Mouse (Mus musculus): ENCODE measurements around the gene Baat. TPM values are rescaled to one million over a fixed set of nuclear protein-coding genes. Genes with fewer than 3 reads are reported as not detected.

Baat gene
- polyA plus RNA-seq (2015; fragmentation: Nextera tagmentation; extraction: Ambion mirVana) = 0.32 and 0.43 TPM in 2 replicates

- ATAC-seq (ENCODE audit: low read depth) (no peak), DNase-seq (no peak)
- H3K27ac ChIP-seq = no peak within 1 kb of the TSS
- no peak within 1 kb of the TSS for H3K4me2 ChIP-seq
- WGBS (ENCODE audit: insufficient replicate concordance) = 42% methylated on average over 3 of the region's 3 CpGs
- no peaks in the 10 kb centered on the region for H3K27me3 ChIP-seq
- H3K36me3 ChIP-seq = no peaks in the 10 kb centered on the region
- H3K9ac ChIP-seq = no peak within 1 kb of the TSS
- H3K9me3 ChIP-seq (replicated peaks) = no peaks in the 10 kb centered on the region
- H3K4me3 ChIP-seq (replicated peaks) = no peak within 1 kb of the TSS
- H3K4me1 ChIP-seq (replicated peaks) = peaks cover 7% of the 10 kb centered on the region
Observed at GRCm38 (mm10) chr4:49506386-49506785, at the start of gene Baat. Gene Baat, minus strand, starts transcription at chr4:49506557.

- Histone ChIP-seq H3K9me3 (replicated peaks) (no peaks in the 10 kb centered on the region), H3K4me2 (no peak overlapping the region), H3K27ac (no peak overlapping the region; the same call in 1 of the 2 replicates), H3K27me3 (no peaks in the 10 kb centered on the region), H3K36me3 (no peaks in the 10 kb centered on the region), H3K4me3 (replicated peaks) (no peak overlapping the region), H3K4me1 (replicated peaks) (no peaks in the 10 kb centered on the region), H3K9ac (no peak overlapping the region)
- WGBS (ENCODE audit: insufficient replicate concordance) = 57% methylated on average over 5 of the region's 5 CpGs
- ATAC-seq (ENCODE audit: low read depth) (peak; percentile 53; the same call in 1 of the 2 replicates), DNase-seq (no peak)
Observed at GRCm38 (mm10) chr4:49553380-49553779, 47.0 kb upstream of the Baat start.

DNA sequence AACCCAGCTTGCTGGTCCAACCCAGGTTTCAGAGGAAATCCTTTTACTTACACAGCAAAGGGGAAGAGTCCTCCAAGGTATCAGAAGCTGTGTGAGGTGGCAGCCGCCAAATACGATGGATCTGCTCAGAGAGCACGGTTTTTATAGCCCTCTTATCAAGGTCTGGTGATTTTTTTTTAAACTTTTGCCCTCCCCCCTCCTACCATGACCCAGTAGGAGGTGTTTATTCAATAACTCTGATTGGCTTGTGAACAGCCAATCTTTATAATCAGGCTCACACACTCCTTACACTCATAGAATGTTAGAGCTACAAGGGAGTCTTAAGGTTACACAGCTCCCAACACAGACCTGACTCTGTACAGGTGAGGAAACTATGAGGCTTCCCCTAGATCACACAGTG is 43.0 kb upstream of the Baat start, which contains the start of gene Aldob:
Aldob (minus strand) TSS at position 164 of the 400 bp plus-strand sequence.
- Histone ChIP-seq H3K4me2 (peak within 1 kb of the TSS; percentile 43), H3K4me1 (replicated peaks) (no peaks in the 10 kb centered on the region), H3K9me3 (replicated peaks) (no peaks in the 10 kb centered on the region), H3K27ac (peak within 1 kb of the TSS; percentile 64), H3K36me3 (no peaks in the 10 kb centered on the region), H3K4me3 (replicated peaks) (peak within 1 kb of the TSS; percentile 33), H3K9ac (peak within 1 kb of the TSS; percentile 49; the same call in 1 of the 2 replicates), H3K27me3 (no peaks in the 10 kb centered on the region)
- ATAC-seq (ENCODE audit: low read depth) (peak; percentile 48; the same call in 1 of the 2 replicates), DNase-seq (no peak)
- WGBS (ENCODE audit: insufficient replicate concordance) = 30% methylated on average over 3 of the region's 3 CpGs

- Histone ChIP-seq H3K9me3 (replicated peaks) (no peaks in the 10 kb centered on the region), H3K4me2 (peak overlapping the region; percentile 43), H3K9ac (peak overlapping the region; percentile 49; the same call in 1 of the 2 replicates), H3K27me3 (no peaks in the 10 kb centered on the region), H3K36me3 (peaks cover 5% of the 10 kb centered on the region; the same call in 1 of the 2 replicates), H3K4me1 (replicated peaks) (no peaks in the 10 kb centered on the region), H3K27ac (peak overlapping the region; percentile 64), H3K4me3 (replicated peaks) (peak overlapping the region; percentile 33; the same call in 1 of the 2 replicates)
- 56% methylated on average over 7 of the region's 7 CpGs for WGBS (ENCODE audit: insufficient replicate concordance)
- ATAC-seq (ENCODE audit: low read depth) (peak; percentile 47), DNase-seq (no peak)
Observed at GRCm38 (mm10) chr4:49547544-49548219, 41.3 kb upstream of the Baat start.

- no peaks in the 10 kb centered on the region for H3K9me3 ChIP-seq (replicated peaks)
- H3K27me3 ChIP-seq = no peaks in the 10 kb centered on the region
- H3K4me2 ChIP-seq = peak overlapping the region; percentile 29
- H3K4me1 ChIP-seq (replicated peaks) = no peaks in the 10 kb centered on the region
- H3K27ac ChIP-seq = peak overlapping the region; percentile 1
- DNase-seq (no peak), ATAC-seq (ENCODE audit: low read depth) (peak; percentile 70)
- no peak overlapping the region for H3K4me3 ChIP-seq (replicated peaks)
- no peak overlapping the region for H3K9ac ChIP-seq
- 52% methylated on average over 6 of the region's 6 CpGs for WGBS (ENCODE audit: insufficient replicate concordance)
- H3K36me3 ChIP-seq = peaks cover 5% of the 10 kb centered on the region; the same call in 1 of the 2 replicates
Observed at GRCm38 (mm10) chr4:49546873-49547543, 40.7 kb upstream of the Baat start.

- Histone ChIP-seq H3K4me3 (replicated peaks) (no peak overlapping the region), H3K4me1 (replicated peaks) (no peaks in the 10 kb centered on the region), H3K36me3 (peaks cover 5% of the 10 kb centered on the region; the same call in 1 of the 2 replicates), H3K4me2 (0 out of 2 replicates have a peak overlapping the region, but pooled peaks have one; percentile 29), H3K27me3 (no peaks in the 10 kb centered on the region), H3K9me3 (replicated peaks) (no peaks in the 10 kb centered on the region), H3K27ac (no peak overlapping the region), H3K9ac (no peak overlapping the region)
- WGBS (ENCODE audit: insufficient replicate concordance) = 46% methylated on average over 2 of the region's 2 CpGs
- no peak for ATAC-seq (ENCODE audit: low read depth)
- DNase-seq = no peak
Observed at GRCm38 (mm10) chr4:49546026-49546425, 39.7 kb upstream of the Baat start.

DNA sequence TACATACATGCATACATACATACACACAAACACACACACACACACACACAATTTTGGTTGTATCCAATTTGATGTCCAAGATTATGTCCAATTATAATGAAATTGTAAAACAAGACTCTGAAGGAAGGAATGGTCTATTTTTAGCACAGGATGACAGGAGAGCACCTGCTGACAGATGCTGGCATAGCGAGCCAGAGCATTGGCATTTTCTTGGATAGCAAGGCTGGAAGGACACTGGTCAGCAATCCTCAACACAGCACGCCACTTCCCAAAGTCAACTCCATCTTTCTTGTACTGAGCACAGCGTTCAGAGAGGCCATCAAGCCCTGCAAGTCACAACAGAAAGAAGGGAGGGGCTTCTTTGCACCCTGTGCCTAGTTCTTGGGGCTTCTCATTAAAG is 34.6 kb upstream of the Baat start:
- H3K4me2 ChIP-seq = no peak overlapping the region
- no peaks in the 10 kb centered on the region for H3K9me3 ChIP-seq (replicated peaks)
- no peaks in the 10 kb centered on the region for H3K4me1 ChIP-seq (replicated peaks)
- H3K27ac ChIP-seq = no peak overlapping the region
- no peaks in the 10 kb centered on the region for H3K27me3 ChIP-seq
- ATAC-seq (ENCODE audit: low read depth) (no peak), DNase-seq (no peak)
- H3K36me3 ChIP-seq = peaks cover 17% of the 10 kb centered on the region
- no peak overlapping the region for H3K9ac ChIP-seq
- 57% methylated on average over 3 of the region's 3 CpGs for WGBS (ENCODE audit: insufficient replicate concordance)
- H3K4me3 ChIP-seq (replicated peaks) = no peak overlapping the region

DNA sequence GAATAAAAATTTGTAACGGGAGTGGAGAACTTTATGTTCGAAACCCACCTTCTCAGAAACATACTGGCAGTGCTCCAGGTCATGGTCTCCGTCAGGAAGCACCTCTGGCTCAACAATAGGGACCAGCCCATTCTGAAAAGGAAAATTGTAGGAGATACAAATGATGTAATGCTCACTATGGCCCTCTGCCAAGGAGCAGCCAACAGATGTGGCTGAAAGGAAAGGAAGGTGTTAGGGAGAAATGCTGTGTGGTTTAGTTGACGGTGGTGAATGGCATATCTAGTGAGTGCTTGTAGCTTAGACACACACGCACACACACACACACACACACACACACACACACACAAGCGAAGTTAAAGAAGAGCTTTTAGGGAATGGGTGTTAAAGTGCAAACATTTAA is 33.3 kb upstream of the Baat start:
- no peak overlapping the region for H3K27ac ChIP-seq
- no peak overlapping the region for H3K4me3 ChIP-seq (replicated peaks)
- no peak for DNase-seq
- no peaks in the 10 kb centered on the region for H3K4me1 ChIP-seq (replicated peaks)
- no peaks in the 10 kb centered on the region for H3K27me3 ChIP-seq
- WGBS (ENCODE audit: insufficient replicate concordance) = 56% methylated on average over 6 of the region's 6 CpGs
- H3K9me3 ChIP-seq (replicated peaks) = no peaks in the 10 kb centered on the region
- peaks cover 17% of the 10 kb centered on the region for H3K36me3 ChIP-seq
- H3K9ac ChIP-seq = no peak overlapping the region
- H3K4me2 ChIP-seq = no peak overlapping the region
- ATAC-seq (ENCODE audit: low read depth) = no peak

GRCm38 (mm10) chr4:49536671-49537070 is 30.3 kb upstream of the Baat start:
- Histone ChIP-seq H3K4me3 (replicated peaks) (no peak overlapping the region), H3K27me3 (no peaks in the 10 kb centered on the region), H3K4me1 (replicated peaks) (no peaks in the 10 kb centered on the region), H3K4me2 (no peak overlapping the region), H3K9me3 (replicated peaks) (no peaks in the 10 kb centered on the region), H3K9ac (no peak overlapping the region), H3K27ac (no peak overlapping the region), H3K36me3 (peaks cover 15% of the 10 kb centered on the region; the same call in 1 of the 2 replicates)
- WGBS (ENCODE audit: insufficient replicate concordance) = 62% methylated on average over 4 of the region's 4 CpGs
- DNase-seq (no peak), ATAC-seq (ENCODE audit: low read depth) (no peak)

DNA sequence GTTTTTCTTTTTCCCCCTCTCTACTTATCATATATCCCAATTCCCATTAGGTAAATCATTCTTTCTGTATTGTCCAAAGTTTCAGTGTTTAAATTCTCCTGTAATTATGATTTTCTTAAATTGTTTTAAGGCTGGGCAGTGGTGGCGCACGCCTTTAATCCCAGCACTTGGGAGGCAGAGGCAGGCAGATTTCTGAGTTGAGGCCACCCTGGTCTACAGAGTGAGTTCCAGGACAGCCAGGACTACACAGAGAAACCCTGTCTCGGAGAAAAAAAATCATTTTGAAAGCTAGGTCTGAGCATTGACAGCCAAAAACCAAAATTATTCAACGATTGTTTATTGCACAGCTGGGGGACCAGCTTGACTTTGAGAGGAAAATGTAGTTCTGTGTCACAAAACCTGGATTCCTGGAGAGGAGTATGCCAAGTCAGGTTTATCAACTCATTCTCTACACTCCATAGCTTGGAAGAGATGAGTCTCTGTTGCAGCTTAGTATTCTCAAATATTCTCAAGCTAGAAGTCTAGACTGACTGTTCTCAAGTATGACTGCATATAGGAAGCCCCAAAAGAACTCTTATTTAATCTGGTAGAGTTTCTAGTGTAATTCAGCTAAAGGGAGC is 29.4 kb upstream of the Baat start:
- DNase-seq (no peak), ATAC-seq (ENCODE audit: low read depth) (no peak)
- Histone ChIP-seq H3K9me3 (replicated peaks) (no peaks in the 10 kb centered on the region), H3K36me3 (peaks cover 20% of the 10 kb centered on the region), H3K4me2 (no peak overlapping the region), H3K4me3 (replicated peaks) (no peak overlapping the region), H3K27me3 (no peaks in the 10 kb centered on the region), H3K4me1 (replicated peaks) (no peaks in the 10 kb centered on the region), H3K27ac (no peak overlapping the region), H3K9ac (no peak overlapping the region)
- WGBS (ENCODE audit: insufficient replicate concordance) = 74% methylated on average over 4 of the region's 4 CpGs

DNA sequence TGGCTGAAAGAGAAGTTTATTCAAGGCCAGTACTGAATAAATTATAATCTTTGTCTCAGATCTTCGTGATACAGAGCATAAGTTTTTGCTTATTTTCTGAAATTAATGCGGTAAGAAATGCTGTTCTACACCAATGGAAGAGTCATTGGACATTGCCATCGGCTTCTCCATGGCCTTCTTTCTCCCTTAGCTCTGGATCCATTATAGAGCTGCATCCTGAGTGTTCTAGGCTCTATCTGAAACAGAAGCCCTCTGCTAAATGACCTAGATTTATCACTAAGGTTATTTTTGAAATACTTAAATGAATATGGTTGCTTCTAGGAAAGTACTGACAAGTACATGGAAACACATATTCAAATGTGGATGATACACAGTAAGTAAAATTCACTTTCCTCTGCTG is 28.7 kb upstream of the Baat start:
- Histone ChIP-seq H3K27me3 (no peaks in the 10 kb centered on the region), H3K4me1 (replicated peaks) (no peaks in the 10 kb centered on the region), H3K36me3 (peaks cover 27% of the 10 kb centered on the region), H3K4me2 (no peak overlapping the region), H3K9ac (no peak overlapping the region), H3K27ac (no peak overlapping the region), H3K9me3 (replicated peaks) (no peaks in the 10 kb centered on the region), H3K4me3 (replicated peaks) (no peak overlapping the region)
- DNase-seq (no peak), ATAC-seq (ENCODE audit: low read depth) (no peak)
- WGBS (ENCODE audit: insufficient replicate concordance) = 70% methylated on average over 3 of the region's 3 CpGs
